Mouse (Mus musculus) myocyte (in vitro differentiated cells): ENCODE results near the gene C530008M17Rik. TPM values are rescaled to one million over a fixed set of nuclear protein-coding genes. Genes with fewer than 3 reads are reported as not detected.

Source experiments
- H3K27me3 ChIP-seq: one replicate; pipeline ENCODE4 v1.6.1; 2011; ENCODE audit not compliant: control insufficient read depth, insufficient read depth, insufficient read length
- H3K36me3 ChIP-seq: one replicate; pipeline ENCODE4 v1.6.1; 2011; ENCODE audit not compliant: control insufficient read depth, insufficient read depth
- H3K4me2 ChIP-seq: one replicate; pipeline ENCODE4 v1.6.1; 2011; ENCODE audit warnings: low read depth, control low read depth
- H3K4me3 ChIP-seq: one replicate; pipeline ENCODE4 v1.5.1; 2011; ENCODE audit warnings: mild to moderate bottlenecking, control low read depth, moderate library complexity
- H3K79me2 ChIP-seq: one replicate; pipeline ENCODE4 v1.6.1; 2011; ENCODE audit not compliant: control insufficient read depth, insufficient read depth
- H3ac ChIP-seq: one replicate; pipeline ENCODE4 v1.6.1; 2011; ENCODE audit not compliant: control insufficient read depth, insufficient read length
- CEBPB ChIP-seq: IDR thresholded peaks from 2 replicates; pipeline ENCODE4 v1.6.1; 2011; ENCODE audit warnings: mild to moderate bottlenecking, moderate library complexity; ENCODE audit not compliant: poor library complexity, insufficient read depth, severe bottlenecking
- E2F4 ChIP-seq: IDR thresholded peaks from one replicate; pipeline ENCODE4 v1.6.1; 2011; ENCODE audit warnings: mild to moderate bottlenecking, control low read depth, moderate library complexity; ENCODE audit not compliant: insufficient read depth
- MAX ChIP-seq: IDR thresholded peaks from one replicate; pipeline ENCODE4 v1.6.1; 2011; ENCODE audit warnings: low read depth, mild to moderate bottlenecking, control low read depth
- MYOD1 ChIP-seq, 3 experiments: IDR thresholded peaks; one replicate each; pipeline ENCODE4 v1.6.1; 2011; ENCODE audit warnings: control low read depth in 2 of 3, low read depth in 2 of 3, mild to moderate bottlenecking in 2 of 3, moderate library complexity in 1 of 3; ENCODE audit not compliant: insufficient read length in 2 of 3, control insufficient read depth in 1 of 3
- MYOG ChIP-seq, 3 experiments: IDR thresholded peaks; one replicate each; pipeline ENCODE4 v1.6.1; 2011; ENCODE audit warnings: control low read depth in 2 of 3, low read depth in 2 of 3, mild to moderate bottlenecking in 2 of 3; ENCODE audit not compliant: insufficient read length in 2 of 3, control insufficient read depth in 1 of 3, insufficient read depth in 1 of 3
- POLR2A ChIP-seq: IDR thresholded peaks from one replicate; pipeline ENCODE4 v1.6.1; 2011; ENCODE audit warnings: low read depth, mild to moderate bottlenecking, control low read depth, moderate library complexity; ENCODE audit not compliant: insufficient read length
- POLR2AphosphoS2 ChIP-seq: IDR thresholded peaks from one replicate; pipeline ENCODE4 v1.6.1; 2011; ENCODE audit warnings: low read depth, control low read depth; ENCODE audit not compliant: insufficient read length
- REST ChIP-seq: IDR thresholded peaks from one replicate; pipeline ENCODE4 v1.6.1; 2011; ENCODE audit warnings: mild to moderate bottlenecking, control low read depth, moderate library complexity; ENCODE audit not compliant: insufficient read depth, insufficient read length
- SRF ChIP-seq: IDR thresholded peaks from one replicate; pipeline ENCODE4 v1.6.1; 2011; ENCODE audit warnings: low read depth; ENCODE audit not compliant: control insufficient read depth, insufficient read length
- TCF12 ChIP-seq: IDR thresholded peaks from one replicate; pipeline ENCODE4 v1.6.1; 2011; ENCODE audit warnings: mild to moderate bottlenecking, control low read depth; ENCODE audit not compliant: poor library complexity, insufficient read depth, severe bottlenecking
- TCF3 ChIP-seq: IDR thresholded peaks from one replicate; pipeline ENCODE4 v1.6.1; 2011; ENCODE audit warnings: low read depth, control low read depth; ENCODE audit not compliant: insufficient read length
- USF1 ChIP-seq: IDR thresholded peaks from one replicate; pipeline ENCODE4 v1.6.1; 2011; ENCODE audit warnings: low read depth, mild to moderate bottlenecking, control low read depth, moderate library complexity
- polyA plus RNA-seq: library from polyadenylated mRNA; unstranded; fragments of >200 nt; fragmentation: generic; extraction: Trizol; gene quantifications from one replicate; pipeline ENCODE4 v1.2.1, GENCODE M21; 2012; ENCODE audit warnings: missing spikeins

C530008M17Rik gene
- polyA plus RNA-seq, 1 experiment: 0.94 TPM

- H3K79me2 ChIP-seq: no peaks in the 10 kb centered on the region
- TF ChIP-seq MYOD1 (IDR thresholded peaks at IDR 0.05; ENCODE audit: control insufficient read depth in 1 of 3, insufficient read length in 2 of 3, low read depth in 2 of 3): no peak
- no peak for TF ChIP-seq E2F4
- TF ChIP-seq TCF12: no peak
- TF ChIP-seq TCF3: no peak
- no peak for TF ChIP-seq SRF
- TF ChIP-seq POLR2A: no peak
- TF ChIP-seq MYOG (IDR thresholded peaks at IDR 0.05; ENCODE audit: control insufficient read depth in 1 of 3, insufficient read depth in 1 of 3, insufficient read length in 2 of 3, low read depth in 2 of 3): no peak
- TF ChIP-seq USF1: no peak
- TF ChIP-seq POLR2AphosphoS2: no peak
- TF ChIP-seq REST: no peak
- TF ChIP-seq CEBPB: no peak
- no peak for TF ChIP-seq MAX
- H3K27me3 ChIP-seq: no peaks in the 10 kb centered on the region
- H3K36me3 ChIP-seq: no peaks in the 10 kb centered on the region
- no peak overlapping the region for H3K4me2 ChIP-seq
- H3ac ChIP-seq: no peak overlapping the region
- H3K4me3 ChIP-seq: no peak overlapping the region
Measured at GRCm38 (mm10) chr5:76876106-76876758, 219.9 kb downstream of the C530008M17Rik start.

GRCm38 (mm10) chr5:76884107-76884506 is 227.8 kb downstream of the C530008M17Rik start:
- H3K36me3 ChIP-seq: peaks cover 13% of the 10 kb centered on the region
- H3K4me2 ChIP-seq: no peak overlapping the region
- TF ChIP-seq TCF3 (no peak), TCF12 (no peak)
- H3K79me2 ChIP-seq: no peaks in the 10 kb centered on the region
- no peaks in the 10 kb centered on the region for H3K27me3 ChIP-seq
- no peak overlapping the region for H3K4me3 ChIP-seq
- H3ac ChIP-seq: no peak overlapping the region

- peaks cover 13% of the 10 kb centered on the region for H3K36me3 ChIP-seq
- no peak for TF ChIP-seq MYOD1 (IDR thresholded peaks at IDR 0.05; ENCODE audit: control insufficient read depth in 1 of 3, insufficient read length in 2 of 3, low read depth in 2 of 3)
- TF ChIP-seq TCF12: no peak
- TF ChIP-seq POLR2AphosphoS2: no peak
- no peak for TF ChIP-seq TCF3
- no peak for TF ChIP-seq MAX
- TF ChIP-seq POLR2A: no peak
- no peak for TF ChIP-seq E2F4
- no peak for TF ChIP-seq SRF
- no peak for TF ChIP-seq CEBPB
- TF ChIP-seq REST: no peak
- no peak for TF ChIP-seq USF1
- no peak for TF ChIP-seq MYOG (IDR thresholded peaks at IDR 0.05; ENCODE audit: control insufficient read depth in 1 of 3, insufficient read depth in 1 of 3, insufficient read length in 2 of 3, low read depth in 2 of 3)
Measured at GRCm38 (mm10) chr5:76887011-76887410, 230.7 kb downstream of the C530008M17Rik start.

GRCm38 (mm10) chr5:76892608-76893007 is 236.3 kb downstream of the C530008M17Rik start:
- Histone ChIP-seq H3K27me3 (no peaks in the 10 kb centered on the region), H3ac (no peak overlapping the region), H3K36me3 (peaks cover 8% of the 10 kb centered on the region), H3K4me3 (no peak overlapping the region), H3K4me2 (no peak overlapping the region), H3K79me2 (no peaks in the 10 kb centered on the region)
- no peak for TF ChIP-seq MAX
- no peak for TF ChIP-seq POLR2AphosphoS2
- no peak for TF ChIP-seq TCF12
- TF ChIP-seq USF1: no peak
- TF ChIP-seq POLR2A: no peak
- no peak for TF ChIP-seq SRF
- no peak for TF ChIP-seq MYOD1 (IDR thresholded peaks at IDR 0.05; ENCODE audit: control insufficient read depth in 1 of 3, insufficient read length in 2 of 3, low read depth in 2 of 3)
- no peak for TF ChIP-seq REST

More at GRCm38 (mm10) chr5:76887011-76887410, 230.7 kb downstream of the C530008M17Rik start:
- Histone ChIP-seq H3K4me3 (no peak overlapping the region), H3K79me2 (no peaks in the 10 kb centered on the region), H3ac (no peak overlapping the region), H3K27me3 (no peaks in the 10 kb centered on the region), H3K4me2 (no peak overlapping the region)

GRCm38 (mm10) chr5:76893084-76893483 is 236.8 kb downstream of the C530008M17Rik start:
- H3K36me3 ChIP-seq: peaks cover 8% of the 10 kb centered on the region

More at GRCm38 (mm10) chr5:76893084-76893483, 236.8 kb downstream of the C530008M17Rik start:
- Histone ChIP-seq H3K27me3 (no peaks in the 10 kb centered on the region), H3ac (no peak overlapping the region), H3K79me2 (no peaks in the 10 kb centered on the region), H3K4me3 (no peak overlapping the region), H3K4me2 (no peak overlapping the region)
- TF ChIP-seq SRF (no peak), REST (no peak), MYOD1 (IDR thresholded peaks at IDR 0.05; ENCODE audit: control insufficient read depth in 1 of 3, insufficient read length in 2 of 3, low read depth in 2 of 3) (no peak), USF1 (no peak), MYOG (IDR thresholded peaks at IDR 0.05; ENCODE audit: control insufficient read depth in 1 of 3, insufficient read depth in 1 of 3, insufficient read length in 2 of 3, low read depth in 2 of 3) (no peak), MAX (no peak), POLR2AphosphoS2 (no peak), TCF12 (no peak), E2F4 (no peak), TCF3 (no peak), POLR2A (no peak), CEBPB (no peak)
